15 mouse cellular contexts compared by ENCODE assay signal in the genomic region with DNA sequence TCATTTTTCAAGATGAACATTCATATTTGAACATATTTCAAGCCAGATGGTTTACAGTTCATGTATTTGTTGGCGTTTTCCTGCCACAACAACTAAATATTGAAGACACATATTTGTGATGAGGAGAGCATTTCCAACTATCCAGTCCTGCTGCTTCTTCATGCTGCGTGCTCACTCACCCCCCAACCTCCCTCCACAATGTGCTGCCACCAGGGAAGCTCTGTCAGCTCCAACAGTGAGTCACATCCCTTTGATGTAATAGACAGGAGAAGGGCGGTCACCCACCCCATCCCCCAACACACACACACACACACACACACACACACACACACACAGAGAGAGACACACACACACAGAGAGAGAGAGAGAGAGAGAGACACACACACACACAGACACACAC. TPM values are rescaled to one million over a fixed set of nuclear protein-coding genes. Genes with fewer than 3 reads are reported as not detected.
A peak's percentile ranks its signal among the peaks of the same experiment; 100 is the strongest.
DNase-seq lines count a peak whose midpoint lies in the region; ATAC-seq lines count a peak whose summit lies in the region.
"Had no signal": no experiment of that assay in that cellular context is flagged by ENCODE, and none has a peak within 500 bp of the region (broad histone marks: within the 10 kb centered on the region; RNA-seq: fewer than 3 reads in every experiment).

No protein-coding gene starts in this region.

- H3K9me3 ChIP-seq in forebrain, embryonic 16.5 days (ENCODE audit: control insufficient read depth, low read length) = no peaks in the 10 kb centered on the region
- H3K9me3 ChIP-seq in forebrain, embryonic 12.5 days = no peaks in the 10 kb centered on the region
- H3K9me3 ChIP-seq: lung, embryonic 15.5 days had no signal

- no peak overlapping the region for H3K27ac ChIP-seq in forebrain, embryonic 16.5 days (ENCODE audit: low read length)
- H3K27ac ChIP-seq in forebrain, embryonic 12.5 days = no peak overlapping the region
- H3K27ac ChIP-seq: lung, embryonic 15.5 days had no signal

- H3K9ac ChIP-seq in forebrain, embryonic 16.5 days (replicated peaks; ENCODE audit: low read depth, low read length) = no peak overlapping the region
- no peak overlapping the region for H3K9ac ChIP-seq in forebrain, embryonic 12.5 days
- H3K9ac ChIP-seq: lung, embryonic 15.5 days had no signal

- H3K4me3 ChIP-seq in forebrain, embryonic 16.5 days (replicated peaks; ENCODE audit: low read length) = no peak overlapping the region
- no peak overlapping the region for H3K4me3 ChIP-seq in forebrain, embryonic 12.5 days (replicated peaks)
- H3K4me3 ChIP-seq: lung, embryonic 15.5 days had no signal

- no peak overlapping the region for H3K4me2 ChIP-seq in forebrain, embryonic 16.5 days (ENCODE audit: low read length)
- no peak overlapping the region for H3K4me2 ChIP-seq in forebrain, embryonic 12.5 days
- H3K4me2 ChIP-seq: lung, embryonic 15.5 days had no signal

- no peaks in the 10 kb centered on the region for H3K27me3 ChIP-seq in forebrain, embryonic 16.5 days (replicated peaks; ENCODE audit: control insufficient read depth, insufficient read depth, low read length)
- no peaks in the 10 kb centered on the region for H3K27me3 ChIP-seq in forebrain, embryonic 12.5 days
- H3K27me3 ChIP-seq: lung, embryonic 15.5 days had no signal

- peak; percentile 8 for DNase-seq in lung, postnatal 10 days
- DNase-seq in lung, postnatal 25 days (ENCODE audit: low spot score) = no peak
- DNase-seq in frontal cortex, postnatal 10 days (ENCODE audit: low spot score in 2 of 2) = peak; percentile 12 to 17
- DNase-seq in right cerebral cortex, postnatal 4 days = peak; percentile 6
- DNase-seq in thymus, postnatal 0 days (ENCODE audit: low spot score) = no peak
- no peak for DNase-seq in cerebellum, adult 9-11 months
- DNase-seq: cerebellum, adult 9-10 months; heart, adult 11 months; heart, postnatal 14 days; midbrain, embryonic 14.5 days had no signal

- no peaks in the 10 kb centered on the region for H3K4me1 ChIP-seq in forebrain, embryonic 16.5 days (replicated peaks; ENCODE audit: control insufficient read depth, insufficient read depth, low read length)
- no peaks in the 10 kb centered on the region for H3K4me1 ChIP-seq in forebrain, embryonic 12.5 days
- H3K4me1 ChIP-seq: lung, embryonic 15.5 days had no signal

- peak; percentile 40; the same call in 1 of the 2 replicates for ATAC-seq in forebrain, embryonic 16.5 days
- ATAC-seq in forebrain, embryonic 12.5 days (ENCODE audit: low FRiP score) = no peak

- H3K36me3 ChIP-seq in forebrain, embryonic 16.5 days (ENCODE audit: control insufficient read depth, insufficient read depth) = no peaks in the 10 kb centered on the region
- H3K36me3 ChIP-seq in forebrain, embryonic 12.5 days (replicated peaks) = no peaks in the 10 kb centered on the region
- H3K36me3 ChIP-seq: lung, embryonic 15.5 days had no signal

- 53% methylated on average over 3 of the region's 3 CpGs for WGBS in forebrain, embryonic 16.5 days
- 54% methylated on average over 3 of the region's 3 CpGs for WGBS in forebrain, embryonic 12.5 days

RNA-seq across cellular contexts. Expression of gene Nox3, which starts 6.3 kb away (rescaled TPM):
- polyA plus RNA-seq in forebrain, embryonic 16.5 days (2015; fragmentation: Nextera tagmentation; extraction: Ambion mirVana) = not detected in 2 replicates
- not detected in 2 replicates for polyA plus RNA-seq in forebrain, embryonic 12.5 days (2016; fragmentation: Nextera tagmentation; extraction: Ambion mirVana)
- polyA plus RNA-seq in thymus, postnatal 0 days (2015; fragmentation: Nextera tagmentation; extraction: Ambion mirVana) = not detected in 2 replicates
- polyA plus RNA-seq: embryonic facial prominence, embryonic 11.5 days; limb, embryonic 14.5 days; lung, embryonic 15.5 days; midbrain, embryonic 14.5 days had no signal

Comparison
In these comparisons a context has a peak if more than half of its experiments do, and no peak if none do; other contexts are left out.
1. DNase-seq: peak in lung, postnatal 10 days (single experiment), frontal cortex, postnatal 10 days (2 of 2) and right cerebral cortex, postnatal 4 days (single experiment); none in lung, postnatal 25 days (single experiment), thymus, postnatal 0 days (single experiment) and cerebellum, adult 9-11 months (single experiment).